Mouse (Mus musculus): ENCODE results near the gene Rilp. TPM values are rescaled to one million over a fixed set of nuclear protein-coding genes. Genes with fewer than 3 reads are reported as not detected.
"Not testable (repeated sequence)": the region's sequence is repeated elsewhere in the genome, so short reads cannot be mapped to it uniquely, and the experiment has no call there.

Gene Rilp
- polyA plus RNA-seq, 1 experiment from 2014 or later: 0.97 TPM

DNA sequence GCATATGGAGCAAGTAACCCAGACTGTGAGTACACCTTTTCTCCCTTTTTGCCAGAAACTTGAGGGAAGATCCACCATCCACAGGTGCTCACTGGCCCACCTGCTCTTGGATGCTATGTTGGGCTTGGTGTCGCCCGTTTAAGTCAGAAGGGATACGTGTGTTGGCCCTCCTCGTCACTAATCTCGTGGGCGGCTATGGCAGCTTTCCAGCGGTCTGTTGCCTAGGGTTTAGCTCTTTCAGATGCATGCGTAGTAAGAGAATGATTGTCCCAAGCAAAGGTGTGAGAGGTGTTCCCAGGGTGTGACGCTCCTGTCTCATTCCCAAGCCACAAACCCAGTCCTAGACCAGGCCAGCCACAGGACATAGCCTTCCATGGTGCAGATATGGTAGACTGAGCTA is 34.8 kb downstream of the Rilp start:
- Histone ChIP-seq H3K9me3 (ENCODE audit: control insufficient read depth, low read length) (no peaks in the 10 kb centered on the region), H3K36me3 (ENCODE audit: control insufficient read depth, insufficient read depth, low read length) (no peaks in the 10 kb centered on the region), H3K4me2 (replicated peaks; ENCODE audit: low read depth, low read length) (no peak overlapping the region), H3K27me3 (ENCODE audit: control insufficient read depth, insufficient read depth, low read length) (no peaks in the 10 kb centered on the region), H3K4me1 (ENCODE audit: control insufficient read depth, insufficient read depth, low read length) (peaks cover 6% of the 10 kb centered on the region), H3K27ac (ENCODE audit: low read depth, low read length) (no peak overlapping the region), H3K9ac (ENCODE audit: low read depth, low read length) (no peak overlapping the region), H3K4me3 (ENCODE audit: low read length) (no peak overlapping the region)
- no peak for ATAC-seq (ENCODE audit: low FRiP score, low TSS enrichment)
- WGBS: 87% methylated on average over 9 of the region's 9 CpGs

GRCm38 (mm10) chr11:75546057-75546456 is 36.2 kb downstream of the Rilp start:
- H3K27ac ChIP-seq (ENCODE audit: low read depth, low read length): no peak overlapping the region
- H3K9ac ChIP-seq (ENCODE audit: low read depth, low read length): no peak overlapping the region
- H3K36me3 ChIP-seq (ENCODE audit: control insufficient read depth, insufficient read depth, low read length): no peaks in the 10 kb centered on the region
- H3K4me2 ChIP-seq (replicated peaks; ENCODE audit: low read depth, low read length): no peak overlapping the region
- H3K4me1 ChIP-seq (ENCODE audit: control insufficient read depth, insufficient read depth, low read length): peaks cover 19% of the 10 kb centered on the region
- 76% methylated on average over 4 of the region's 4 CpGs for WGBS
- ATAC-seq (ENCODE audit: low FRiP score, low TSS enrichment): no peak
- H3K27me3 ChIP-seq (ENCODE audit: control insufficient read depth, insufficient read depth, low read length): no peaks in the 10 kb centered on the region
- no peaks in the 10 kb centered on the region for H3K9me3 ChIP-seq (ENCODE audit: control insufficient read depth, low read length)
- no peak overlapping the region for H3K4me3 ChIP-seq (ENCODE audit: low read length)

- Histone ChIP-seq H3K27me3 (ENCODE audit: control insufficient read depth, insufficient read depth, low read length) (no peaks in the 10 kb centered on the region), H3K4me1 (ENCODE audit: control insufficient read depth, insufficient read depth, low read length) (peaks cover 35% of the 10 kb centered on the region), H3K4me3 (ENCODE audit: low read length) (no peak overlapping the region), H3K27ac (ENCODE audit: low read depth, low read length) (no peak overlapping the region), H3K9me3 (ENCODE audit: control insufficient read depth, low read length) (no peaks in the 10 kb centered on the region), H3K4me2 (replicated peaks; ENCODE audit: low read depth, low read length) (no peak overlapping the region), H3K9ac (ENCODE audit: low read depth, low read length) (no peak overlapping the region), H3K36me3 (ENCODE audit: control insufficient read depth, insufficient read depth, low read length) (no peaks in the 10 kb centered on the region)
- WGBS: 28% methylated on average over 5 of the region's 5 CpGs
- no peak for ATAC-seq (ENCODE audit: low FRiP score, low TSS enrichment)
Observed at GRCm38 (mm10) chr11:75549658-75550111, 39.8 kb downstream of the Rilp start.

DNA sequence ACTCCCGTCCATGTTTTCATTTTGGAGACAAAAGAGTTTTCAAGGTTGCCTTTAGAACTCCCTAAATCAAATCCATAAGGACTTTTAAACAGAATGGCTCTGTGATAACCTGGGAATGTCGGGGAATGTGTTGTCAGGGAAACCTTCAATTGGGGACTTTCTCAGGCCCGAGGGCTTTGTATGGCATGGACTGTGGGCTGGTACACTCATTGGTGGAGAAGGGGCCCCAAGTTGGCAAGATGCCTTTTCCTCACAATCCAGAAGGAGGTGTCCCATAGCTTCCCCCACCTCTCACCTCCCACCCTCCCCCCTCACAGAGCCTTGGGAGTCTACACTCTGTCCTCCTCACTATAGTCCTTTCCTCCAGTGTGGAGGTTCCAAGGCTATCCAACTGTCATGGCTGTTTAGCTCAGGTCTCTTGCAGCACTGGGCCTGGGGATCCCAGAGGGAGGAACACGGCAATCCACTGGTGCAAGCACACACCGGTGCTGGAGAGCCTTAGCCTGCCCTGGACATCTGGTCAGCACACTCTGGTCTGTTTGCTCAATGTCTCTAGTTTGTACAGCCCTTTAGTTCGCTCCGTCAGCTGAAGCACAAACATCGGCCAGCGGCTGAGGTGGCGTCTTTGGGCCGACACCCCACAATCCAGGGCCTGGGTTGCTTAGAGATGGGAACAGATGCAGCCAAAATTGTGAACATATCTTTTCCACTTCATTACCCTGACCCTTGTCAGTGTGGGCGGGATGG is 40.5 kb downstream of the Rilp start:
- WGBS: 73% methylated on average over 12 of the region's 12 CpGs
- Histone ChIP-seq H3K27me3 (ENCODE audit: control insufficient read depth, insufficient read depth, low read length) (no peaks in the 10 kb centered on the region), H3K36me3 (ENCODE audit: control insufficient read depth, insufficient read depth, low read length) (no peaks in the 10 kb centered on the region), H3K27ac (ENCODE audit: low read depth, low read length) (no peak overlapping the region), H3K4me3 (ENCODE audit: low read length) (no peak overlapping the region), H3K9ac (ENCODE audit: low read depth, low read length) (no peak overlapping the region), H3K9me3 (ENCODE audit: control insufficient read depth, low read length) (no peaks in the 10 kb centered on the region), H3K4me2 (replicated peaks; ENCODE audit: low read depth, low read length) (no peak overlapping the region), H3K4me1 (ENCODE audit: control insufficient read depth, insufficient read depth, low read length) (peaks cover 35% of the 10 kb centered on the region)
- ATAC-seq (ENCODE audit: low FRiP score, low TSS enrichment): no peak

DNA sequence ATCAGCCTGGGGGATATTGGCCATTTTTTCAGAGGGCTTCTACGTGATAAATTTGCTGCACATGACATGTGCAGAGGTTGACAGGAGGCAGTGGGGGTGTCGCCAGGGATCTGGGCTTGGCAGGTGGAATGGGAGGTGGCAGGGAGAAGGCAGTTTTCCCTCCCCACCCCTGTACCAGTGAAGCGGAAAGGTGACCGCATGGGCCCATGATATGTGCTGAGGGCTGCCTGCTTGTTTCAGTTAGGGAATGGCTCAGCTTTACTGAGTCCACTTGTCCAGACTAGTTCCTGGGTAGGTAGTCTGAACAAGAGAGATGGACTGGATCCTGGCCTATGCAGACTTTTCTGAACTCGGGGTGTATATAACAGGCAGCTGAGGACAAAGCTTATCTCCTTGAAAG is 41.4 kb downstream of the Rilp start:
- 67% methylated on average over 5 of the region's 5 CpGs for WGBS
- Histone ChIP-seq H3K4me3 (ENCODE audit: low read length) (no peak overlapping the region), H3K4me2 (replicated peaks; ENCODE audit: low read depth, low read length) (no peak overlapping the region), H3K27ac (ENCODE audit: low read depth, low read length) (no peak overlapping the region), H3K27me3 (ENCODE audit: control insufficient read depth, insufficient read depth, low read length) (no peaks in the 10 kb centered on the region), H3K9me3 (ENCODE audit: control insufficient read depth, low read length) (no peaks in the 10 kb centered on the region), H3K9ac (ENCODE audit: low read depth, low read length) (no peak overlapping the region), H3K4me1 (ENCODE audit: control insufficient read depth, insufficient read depth, low read length) (peaks cover 35% of the 10 kb centered on the region), H3K36me3 (ENCODE audit: control insufficient read depth, insufficient read depth, low read length) (no peaks in the 10 kb centered on the region)
- peak; percentile 37; the same call in 1 of the 2 replicates for ATAC-seq (ENCODE audit: low FRiP score, low TSS enrichment)

DNA sequence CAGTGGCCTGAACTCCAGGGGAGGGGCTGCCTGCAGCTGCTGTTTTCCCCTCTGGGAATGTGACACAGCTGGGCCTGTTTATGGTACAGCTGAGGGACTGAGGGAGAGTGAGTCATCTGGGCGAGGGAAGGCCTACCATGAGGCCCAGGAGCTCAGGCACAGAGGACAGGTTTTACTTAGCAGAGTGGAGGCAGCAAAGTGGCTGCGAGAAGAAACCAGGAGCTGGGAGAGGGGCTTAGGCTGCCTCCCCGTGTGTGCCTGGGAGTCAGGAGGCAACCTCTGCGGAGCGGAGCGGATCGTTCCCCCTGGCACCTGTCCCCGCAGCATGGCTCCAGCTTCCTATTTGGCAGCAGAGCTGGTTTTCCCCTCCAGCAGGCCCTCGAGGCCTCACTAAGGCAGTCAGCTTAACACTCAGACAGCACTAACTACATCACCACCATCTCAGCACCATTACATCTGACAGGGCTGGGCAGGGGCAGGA is 42.1 kb downstream of the Rilp start:
- 66% methylated on average over 9 of the region's 9 CpGs for WGBS
- Histone ChIP-seq H3K9me3 (ENCODE audit: control insufficient read depth, low read length) (no peaks in the 10 kb centered on the region), H3K36me3 (ENCODE audit: control insufficient read depth, insufficient read depth, low read length) (no peaks in the 10 kb centered on the region), H3K4me1 (ENCODE audit: control insufficient read depth, insufficient read depth, low read length) (peaks cover 37% of the 10 kb centered on the region), H3K27me3 (ENCODE audit: control insufficient read depth, insufficient read depth, low read length) (no peaks in the 10 kb centered on the region), H3K9ac (ENCODE audit: low read depth, low read length) (peak overlapping the region; percentile 9; the same call in 1 of the 2 replicates), H3K27ac (ENCODE audit: low read depth, low read length) (no peak overlapping the region), H3K4me2 (replicated peaks; ENCODE audit: low read depth, low read length) (no peak overlapping the region), H3K4me3 (ENCODE audit: low read length) (no peak overlapping the region)
- ATAC-seq (ENCODE audit: low FRiP score, low TSS enrichment): no peak

GRCm38 (mm10) chr11:75552906-75553482 is 43.1 kb downstream of the Rilp start:
- Histone ChIP-seq H3K9me3 (ENCODE audit: control insufficient read depth, low read length) (no peaks in the 10 kb centered on the region), H3K36me3 (ENCODE audit: control insufficient read depth, insufficient read depth, low read length) (no peaks in the 10 kb centered on the region), H3K27ac (ENCODE audit: low read depth, low read length) (no peak overlapping the region), H3K27me3 (ENCODE audit: control insufficient read depth, insufficient read depth, low read length) (no peaks in the 10 kb centered on the region), H3K4me3 (ENCODE audit: low read length) (no peak overlapping the region), H3K9ac (ENCODE audit: low read depth, low read length) (no peak overlapping the region), H3K4me2 (replicated peaks; ENCODE audit: low read depth, low read length) (no peak overlapping the region), H3K4me1 (ENCODE audit: control insufficient read depth, insufficient read depth, low read length) (peaks cover 41% of the 10 kb centered on the region)
- 24% methylated on average over 7 of the region's 7 CpGs for WGBS
- ATAC-seq (ENCODE audit: low FRiP score, low TSS enrichment): no peak

DNA sequence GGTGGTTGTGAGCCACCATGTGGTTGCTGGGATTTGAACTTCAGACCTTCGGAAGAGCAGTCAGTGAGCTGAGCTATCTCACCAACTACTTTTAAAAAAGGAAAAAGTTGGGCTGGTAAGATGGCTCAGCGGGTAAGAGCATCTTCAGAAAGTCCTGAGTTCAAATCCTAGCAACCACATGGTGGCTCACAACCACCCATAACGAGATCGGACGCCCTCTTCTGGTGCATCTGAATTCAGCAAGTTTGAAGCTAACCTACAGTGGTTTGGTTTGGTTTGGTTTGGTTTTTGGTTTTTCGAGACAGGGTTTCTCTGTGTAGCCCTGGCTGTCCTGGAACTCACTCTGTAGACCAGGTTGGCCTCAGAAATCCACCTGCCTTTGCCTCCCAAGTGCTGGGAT is 46.1 kb downstream of the Rilp start:
- ATAC-seq (ENCODE audit: low FRiP score, low TSS enrichment); H3K4me2 ChIP-seq (replicated peaks; ENCODE audit: low read depth, low read length); H3K36me3 ChIP-seq (ENCODE audit: control insufficient read depth, insufficient read depth, low read length); H3K27ac ChIP-seq (ENCODE audit: low read depth, low read length); H3K9ac ChIP-seq (ENCODE audit: low read depth, low read length); H3K27me3 ChIP-seq (ENCODE audit: control insufficient read depth, insufficient read depth, low read length); H3K4me3 ChIP-seq (ENCODE audit: low read length); H3K9me3 ChIP-seq (ENCODE audit: control insufficient read depth, low read length): not testable (repeated sequence)
- peaks cover 22% of the 10 kb centered on the region for H3K4me1 ChIP-seq (ENCODE audit: control insufficient read depth, insufficient read depth, low read length)
- 96% methylated on average over 6 of the region's 6 CpGs for WGBS

- Histone ChIP-seq H3K4me1 (ENCODE audit: control insufficient read depth, insufficient read depth, low read length) (peaks cover 10% of the 10 kb centered on the region), H3K27ac (ENCODE audit: low read depth, low read length) (no peak overlapping the region), H3K36me3 (ENCODE audit: control insufficient read depth, insufficient read depth, low read length) (no peaks in the 10 kb centered on the region; the same call in 1 of the 2 replicates), H3K4me3 (ENCODE audit: low read length) (no peak overlapping the region), H3K9me3 (ENCODE audit: control insufficient read depth, low read length) (no peaks in the 10 kb centered on the region), H3K4me2 (replicated peaks; ENCODE audit: low read depth, low read length) (no peak overlapping the region), H3K9ac (ENCODE audit: low read depth, low read length) (no peak overlapping the region), H3K27me3 (ENCODE audit: control insufficient read depth, insufficient read depth, low read length) (no peaks in the 10 kb centered on the region)
- WGBS: 84% methylated on average over 6 of the region's 6 CpGs
- no peak for ATAC-seq (ENCODE audit: low FRiP score, low TSS enrichment)
Observed at GRCm38 (mm10) chr11:75557142-75557541, 47.2 kb downstream of the Rilp start.

Measured in kidney, embryonic 14.5 days (tissue).